Mouse (Mus musculus): ENCODE results near the gene Cyp4a29. TPM values are rescaled to one million over a fixed set of nuclear protein-coding genes. Genes with fewer than 3 reads are reported as not detected.
"Not testable (repeated sequence)": the region's sequence is repeated elsewhere in the genome, so short reads cannot be mapped to it uniquely, and the experiment has no call there.

Gene Cyp4a29
- not detected in 2 replicates for polyA plus RNA-seq (2014; fragmentation: Nextera tagmentation; extraction: Ambion mirVana)

GRCm38 (mm10) chr4:115241784-115242183, at the start of gene Cyp4a29:
Gene Cyp4a29, plus strand, starts transcription at chr4:115242084.
- no peaks in the 10 kb centered on the region for H3K9me3 ChIP-seq (ENCODE audit: control insufficient read depth, low read length)
- no peaks in the 10 kb centered on the region for H3K27me3 ChIP-seq (ENCODE audit: control insufficient read depth, insufficient read depth, low read length)
- H3K4me2 ChIP-seq (ENCODE audit: low read length): no peak within 1 kb of the TSS
- H3K9ac ChIP-seq (ENCODE audit: low read length): no peak within 1 kb of the TSS
- 73% methylated on average over 3 of the region's 3 CpGs for WGBS
- no peak within 1 kb of the TSS for H3K27ac ChIP-seq (replicated peaks in 1 of 2; ENCODE audit: control insufficient read depth in 1 of 2, insufficient read depth in 1 of 2, low read depth in 2 of 2, low read length in 2 of 2)
- H3K4me3 ChIP-seq (ENCODE audit: control insufficient read depth in 1 of 2, insufficient read depth in 1 of 2, low read depth in 1 of 2, low read length in 2 of 2): no peak within 1 kb of the TSS
- no peaks in the 10 kb centered on the region for H3K4me1 ChIP-seq (ENCODE audit: control insufficient read depth in 2 of 2, insufficient read depth in 2 of 2, low read length in 2 of 2)
- H3K36me3 ChIP-seq (ENCODE audit: control insufficient read depth, insufficient read depth, low read length): no peaks in the 10 kb centered on the region
- ATAC-seq (ENCODE audit: insufficient number of reproducible peaks, insufficient read depth, low FRiP score, low read depth): no peak

DNA sequence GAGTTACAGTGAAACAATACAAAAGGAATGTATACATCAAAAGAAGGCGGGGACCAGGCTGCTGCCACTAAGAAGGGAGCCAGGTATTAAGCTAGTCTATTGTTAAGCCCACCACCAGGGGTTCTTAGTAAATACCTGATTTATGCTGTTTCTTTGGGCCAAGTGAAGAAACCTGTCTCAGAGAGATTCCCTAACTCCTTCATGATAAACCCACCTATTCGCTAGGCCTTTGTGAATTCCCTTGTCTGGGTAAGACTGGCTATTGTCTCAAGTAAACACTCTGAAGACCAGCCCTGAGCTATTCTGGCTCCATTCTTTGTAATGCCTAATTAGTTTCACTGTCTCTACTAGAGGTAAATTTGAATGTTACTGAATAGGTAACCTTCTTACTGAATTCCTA, 9.0 kb upstream of the Cyp4a29 start:
- H3K4me1 ChIP-seq (ENCODE audit: control insufficient read depth in 2 of 2, insufficient read depth in 2 of 2, low read length in 2 of 2); ATAC-seq (ENCODE audit: insufficient number of reproducible peaks, insufficient read depth, low FRiP score, low read depth); H3K4me2 ChIP-seq (ENCODE audit: low read length); H3K27ac ChIP-seq (replicated peaks in 1 of 2; ENCODE audit: control insufficient read depth in 1 of 2, insufficient read depth in 1 of 2, low read depth in 2 of 2, low read length in 2 of 2); H3K9ac ChIP-seq (ENCODE audit: low read length); H3K9me3 ChIP-seq (ENCODE audit: control insufficient read depth, low read length); H3K4me3 ChIP-seq (ENCODE audit: control insufficient read depth in 1 of 2, insufficient read depth in 1 of 2, low read depth in 1 of 2, low read length in 2 of 2); H3K27me3 ChIP-seq (ENCODE audit: control insufficient read depth, insufficient read depth, low read length); H3K36me3 ChIP-seq (ENCODE audit: control insufficient read depth, insufficient read depth, low read length): not testable (repeated sequence)
- WGBS: 71% methylated on average over 2 of the region's 2 CpGs

- ATAC-seq (ENCODE audit: insufficient number of reproducible peaks, insufficient read depth, low FRiP score, low read depth): no peak
- Histone ChIP-seq H3K9me3 (ENCODE audit: control insufficient read depth, low read length) (no peaks in the 10 kb centered on the region), H3K36me3 (ENCODE audit: control insufficient read depth, insufficient read depth, low read length) (no peaks in the 10 kb centered on the region), H3K4me3 (ENCODE audit: control insufficient read depth in 1 of 2, insufficient read depth in 1 of 2, low read depth in 1 of 2, low read length in 2 of 2) (no peak overlapping the region), H3K27me3 (ENCODE audit: control insufficient read depth, insufficient read depth, low read length) (no peaks in the 10 kb centered on the region), H3K27ac (replicated peaks in 1 of 2; ENCODE audit: control insufficient read depth in 1 of 2, insufficient read depth in 1 of 2, low read depth in 2 of 2, low read length in 2 of 2) (no peak overlapping the region), H3K4me1 (ENCODE audit: control insufficient read depth in 2 of 2, insufficient read depth in 2 of 2, low read length in 2 of 2) (no peaks in the 10 kb centered on the region), H3K4me2 (ENCODE audit: low read length) (no peak overlapping the region), H3K9ac (ENCODE audit: low read length) (no peak overlapping the region)
- WGBS: 66% methylated on average over 1 of the region's 1 CpGs
Observed at GRCm38 (mm10) chr4:115236462-115237096, 5.3 kb upstream of the Cyp4a29 start.

- not testable (repeated sequence) for H3K27ac ChIP-seq (replicated peaks in 1 of 2; ENCODE audit: control insufficient read depth in 1 of 2, insufficient read depth in 1 of 2, low read depth in 2 of 2, low read length in 2 of 2); H3K9me3 ChIP-seq (ENCODE audit: control insufficient read depth, low read length); H3K27me3 ChIP-seq (ENCODE audit: control insufficient read depth, insufficient read depth, low read length); H3K9ac ChIP-seq (ENCODE audit: low read length); H3K36me3 ChIP-seq (ENCODE audit: control insufficient read depth, insufficient read depth, low read length); H3K4me3 ChIP-seq (ENCODE audit: control insufficient read depth in 1 of 2, insufficient read depth in 1 of 2, low read depth in 1 of 2, low read length in 2 of 2); H3K4me1 ChIP-seq (ENCODE audit: control insufficient read depth in 2 of 2, insufficient read depth in 2 of 2, low read length in 2 of 2); H3K4me2 ChIP-seq (ENCODE audit: low read length); ATAC-seq (ENCODE audit: insufficient number of reproducible peaks, insufficient read depth, low FRiP score, low read depth)
- 83% methylated on average over 3 of the region's 4 CpGs for WGBS
Observed at GRCm38 (mm10) chr4:115264687-115265569, 23.0 kb downstream of the Cyp4a29 start.

GRCm38 (mm10) chr4:115278215-115278982, 36.5 kb downstream of the Cyp4a29 start:
- WGBS: 92% methylated on average over 2 of the region's 3 CpGs
- H3K4me2 ChIP-seq (ENCODE audit: low read length); H3K36me3 ChIP-seq (ENCODE audit: control insufficient read depth, insufficient read depth, low read length); ATAC-seq (ENCODE audit: insufficient number of reproducible peaks, insufficient read depth, low FRiP score, low read depth); H3K4me1 ChIP-seq (ENCODE audit: control insufficient read depth in 2 of 2, insufficient read depth in 2 of 2, low read length in 2 of 2); H3K4me3 ChIP-seq (ENCODE audit: control insufficient read depth in 1 of 2, insufficient read depth in 1 of 2, low read depth in 1 of 2, low read length in 2 of 2); H3K27ac ChIP-seq (replicated peaks in 1 of 2; ENCODE audit: control insufficient read depth in 1 of 2, insufficient read depth in 1 of 2, low read depth in 2 of 2, low read length in 2 of 2); H3K9ac ChIP-seq (ENCODE audit: low read length); H3K9me3 ChIP-seq (ENCODE audit: control insufficient read depth, low read length); H3K27me3 ChIP-seq (ENCODE audit: control insufficient read depth, insufficient read depth, low read length): not testable (repeated sequence)

- Histone ChIP-seq H3K4me1 (ENCODE audit: control insufficient read depth in 2 of 2, insufficient read depth in 2 of 2, low read length in 2 of 2) (no peaks in the 10 kb centered on the region; a peak in 1 of 4 replicates), H3K4me3 (ENCODE audit: control insufficient read depth in 1 of 2, insufficient read depth in 1 of 2, low read depth in 1 of 2, low read length in 2 of 2) (no peak overlapping the region), H3K27me3 (ENCODE audit: control insufficient read depth, insufficient read depth, low read length) (no peaks in the 10 kb centered on the region), H3K36me3 (ENCODE audit: control insufficient read depth, insufficient read depth, low read length) (no peaks in the 10 kb centered on the region), H3K9ac (ENCODE audit: low read length) (no peak overlapping the region), H3K4me2 (ENCODE audit: low read length) (peak overlapping the region; percentile 65), H3K27ac (replicated peaks in 1 of 2; ENCODE audit: control insufficient read depth in 1 of 2, insufficient read depth in 1 of 2, low read depth in 2 of 2, low read length in 2 of 2) (no peak overlapping the region), H3K9me3 (ENCODE audit: control insufficient read depth, low read length) (no peaks in the 10 kb centered on the region)
- no peak for ATAC-seq (ENCODE audit: insufficient number of reproducible peaks, insufficient read depth, low FRiP score, low read depth)
Observed at GRCm38 (mm10) chr4:115280342-115280741, 38.5 kb downstream of the Cyp4a29 start.

GRCm38 (mm10) chr4:115280779-115281178, 38.9 kb downstream of the Cyp4a29 start:
- 14% methylated on average over 9 of the region's 10 CpGs for WGBS
- H3K36me3 ChIP-seq (ENCODE audit: control insufficient read depth, insufficient read depth, low read length); H3K4me1 ChIP-seq (ENCODE audit: control insufficient read depth in 2 of 2, insufficient read depth in 2 of 2, low read length in 2 of 2); H3K27me3 ChIP-seq (ENCODE audit: control insufficient read depth, insufficient read depth, low read length); ATAC-seq (ENCODE audit: insufficient number of reproducible peaks, insufficient read depth, low FRiP score, low read depth); H3K9me3 ChIP-seq (ENCODE audit: control insufficient read depth, low read length); H3K27ac ChIP-seq (replicated peaks in 1 of 2; ENCODE audit: control insufficient read depth in 1 of 2, insufficient read depth in 1 of 2, low read depth in 2 of 2, low read length in 2 of 2); H3K9ac ChIP-seq (ENCODE audit: low read length): not testable (repeated sequence)
- Histone ChIP-seq H3K4me2 (ENCODE audit: low read length) (peak overlapping the region; percentile 65), H3K4me3 (ENCODE audit: control insufficient read depth in 1 of 2, insufficient read depth in 1 of 2, low read depth in 1 of 2, low read length in 2 of 2) (peak overlapping the region; percentile 35 to 41)

Data from heart, embryonic 14.5 days (tissue).